Mouse (Mus musculus): ENCODE measurements around the gene Htra2. TPM values are rescaled to one million over a fixed set of nuclear protein-coding genes. Genes with fewer than 3 reads are reported as not detected.

Gene Htra2
- polyA plus RNA-seq, 1 experiment from 2014 or later, result 63.2 TPM

DNA sequence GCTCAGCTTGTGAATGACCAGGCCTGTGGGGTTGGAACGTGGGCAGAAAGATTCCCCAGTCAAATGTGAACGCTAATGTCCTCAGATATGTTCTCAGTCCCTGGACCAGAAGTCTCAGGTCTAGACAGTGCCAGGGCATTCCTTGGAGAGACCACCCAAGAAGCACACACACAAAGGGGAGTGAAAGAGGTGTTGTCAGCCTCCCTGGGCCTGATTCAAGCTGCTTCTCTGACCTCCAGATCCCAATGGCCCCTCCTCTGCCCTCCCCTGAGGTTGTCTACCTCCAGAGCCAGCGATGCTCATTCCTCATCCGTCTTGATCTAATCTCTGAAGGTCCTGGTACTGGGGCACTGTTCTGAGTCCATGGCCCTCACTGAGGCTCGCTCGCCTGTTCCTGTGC is 11.5 kb downstream of the Htra2 start:
- Histone ChIP-seq H3K36me3 (no peaks in the 10 kb centered on the region), H3K27me3 (no peaks in the 10 kb centered on the region), H3K4me3 (no peak overlapping the region), H3K4me2 (replicated peaks) (no peak overlapping the region), H3K4me1 (peaks cover 4% of the 10 kb centered on the region), H3K9ac (replicated peaks) (no peak overlapping the region), H3K9me3 (no peaks in the 10 kb centered on the region), H3K27ac (replicated peaks) (no peak overlapping the region)
- no peak for ATAC-seq (ENCODE audit: low FRiP score, low read depth)
- 77% methylated on average over 6 of the region's 6 CpGs for WGBS

DNA sequence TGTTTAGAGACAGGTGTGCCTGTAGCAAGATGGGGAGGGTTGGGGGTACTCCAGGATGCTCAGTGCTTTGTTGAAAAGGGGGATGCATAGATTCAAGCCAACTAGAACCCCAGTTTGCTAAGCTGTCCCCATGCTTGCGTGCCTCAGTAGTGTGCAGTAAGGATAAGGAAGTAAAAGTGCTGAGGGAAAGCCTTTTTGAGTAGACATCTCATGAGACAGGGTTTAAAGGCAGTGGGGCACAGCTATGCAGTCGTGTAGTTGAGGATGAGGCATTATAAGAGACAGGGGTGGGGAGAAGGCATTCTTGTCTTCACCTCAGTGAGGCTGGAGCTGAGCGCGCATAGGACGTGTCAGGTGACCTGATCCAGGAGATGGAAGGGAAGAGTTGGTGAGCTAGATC is 14.5 kb downstream of the Htra2 start:
- ATAC-seq (ENCODE audit: low FRiP score, low read depth), result no peak
- 79% methylated on average over 5 of the region's 5 CpGs for WGBS

DNA sequence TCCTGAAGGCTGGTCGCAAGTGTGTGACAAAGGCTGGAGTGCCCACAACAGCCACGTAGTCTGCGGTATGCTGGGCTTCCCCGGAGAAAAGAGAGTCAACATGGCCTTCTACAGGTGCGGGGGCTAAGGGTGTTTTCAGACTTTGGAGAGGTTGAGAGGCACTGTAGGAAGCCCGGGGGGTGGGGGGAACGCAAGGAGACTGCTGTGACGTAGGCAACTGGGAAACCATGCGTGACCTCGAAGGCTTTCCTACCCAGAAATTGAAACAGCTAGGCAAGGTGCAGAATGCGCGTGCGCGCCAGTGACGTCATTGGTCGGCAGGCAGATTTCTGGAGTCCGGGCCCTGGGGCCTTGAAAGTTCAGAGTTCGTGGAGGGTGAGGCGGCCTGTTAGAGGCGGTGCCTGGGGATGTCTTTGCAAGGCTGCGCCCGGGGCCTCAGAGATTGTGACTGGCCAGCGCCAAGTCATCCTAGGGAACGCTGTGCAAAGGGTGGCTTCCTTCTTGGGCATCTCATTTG is 16.5 kb downstream of the Htra2 start:
- Histone ChIP-seq H3K9ac (replicated peaks) (no peak overlapping the region; the same call in 1 of the 2 replicates), H3K4me2 (replicated peaks) (peak overlapping the region; percentile 59), H3K4me3 (peak overlapping the region; percentile 22), H3K4me1 (peaks cover 19% of the 10 kb centered on the region), H3K27me3 (peaks cover 32% of the 10 kb centered on the region), H3K36me3 (no peaks in the 10 kb centered on the region), H3K27ac (replicated peaks) (no peak overlapping the region), H3K9me3 (no peaks in the 10 kb centered on the region)
- ATAC-seq (ENCODE audit: low FRiP score, low read depth), result peak; percentile 31; the same call in 1 of the 2 replicates
- WGBS, result 7% methylated on average over 24 of the region's 24 CpGs

More for the DNA sequence above, 14.5 kb downstream of the Htra2 start:
- Histone ChIP-seq H3K9ac (replicated peaks) (no peak overlapping the region), H3K36me3 (no peaks in the 10 kb centered on the region), H3K4me2 (replicated peaks) (no peak overlapping the region), H3K27me3 (peaks cover 21% of the 10 kb centered on the region), H3K27ac (replicated peaks) (no peak overlapping the region), H3K9me3 (no peaks in the 10 kb centered on the region), H3K4me1 (peaks cover 8% of the 10 kb centered on the region), H3K4me3 (no peak overlapping the region)

DNA sequence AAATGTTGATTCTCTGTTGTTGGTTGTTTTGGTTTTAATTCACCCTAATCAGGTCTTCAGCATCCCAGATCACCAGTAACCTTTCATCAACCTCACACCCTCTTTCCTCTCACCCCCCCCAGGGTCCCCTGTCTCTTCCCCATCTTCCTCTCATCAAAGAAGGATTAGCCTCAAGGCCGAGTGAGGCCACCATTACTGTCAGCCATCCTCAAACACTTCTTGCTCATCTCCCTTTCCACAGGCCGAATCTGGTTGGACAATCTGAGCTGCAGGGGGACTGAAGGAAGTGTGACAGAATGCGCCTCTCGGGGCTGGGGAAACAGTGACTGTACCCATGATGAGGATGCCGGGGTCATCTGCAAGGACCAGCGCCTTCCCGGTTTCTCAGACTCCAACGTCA is 17.9 kb downstream of the Htra2 start:
- Histone ChIP-seq H3K27ac (replicated peaks) (no peak overlapping the region), H3K4me2 (replicated peaks) (no peak overlapping the region), H3K36me3 (no peaks in the 10 kb centered on the region), H3K9ac (replicated peaks) (no peak overlapping the region), H3K27me3 (peaks cover 41% of the 10 kb centered on the region), H3K4me3 (no peak overlapping the region), H3K9me3 (no peaks in the 10 kb centered on the region), H3K4me1 (peaks cover 30% of the 10 kb centered on the region)
- no peak for ATAC-seq (ENCODE audit: low FRiP score, low read depth)
- WGBS, result 77% methylated on average over 8 of the region's 8 CpGs

DNA sequence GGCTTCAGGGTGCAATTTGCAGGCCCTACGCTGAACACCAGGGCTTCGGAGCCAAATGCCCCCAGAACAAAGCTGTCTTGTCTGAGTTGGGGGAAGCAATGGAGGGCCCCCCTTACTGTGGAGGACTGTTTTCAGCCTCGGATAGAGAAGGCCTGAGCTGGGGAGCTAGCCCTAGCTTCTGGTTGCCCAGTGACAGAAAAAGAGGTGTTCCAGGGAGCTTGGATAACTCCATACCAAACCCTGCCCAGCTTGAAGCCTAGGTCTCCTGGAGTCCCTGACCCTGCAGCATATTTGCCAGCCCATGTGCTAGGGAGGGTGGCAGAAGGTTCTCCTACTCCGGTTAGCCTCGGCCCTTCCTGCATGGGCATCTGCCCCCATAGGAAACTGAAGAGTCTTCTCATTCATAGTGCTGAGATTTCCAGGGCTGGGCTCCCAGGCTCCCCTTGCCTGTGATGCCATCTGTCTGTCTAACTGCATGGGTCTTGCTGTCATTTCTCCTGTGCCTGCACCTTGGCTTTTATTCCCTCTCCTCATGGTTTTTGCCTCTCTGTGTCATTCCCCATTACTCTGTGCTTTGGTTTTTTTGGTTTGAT is 20.5 kb downstream of the Htra2 start:
- Histone ChIP-seq H3K27me3 (peaks cover 67% of the 10 kb centered on the region), H3K36me3 (no peaks in the 10 kb centered on the region), H3K9ac (replicated peaks) (no peak overlapping the region; the same call in 1 of the 2 replicates), H3K9me3 (no peaks in the 10 kb centered on the region), H3K4me1 (peaks cover 33% of the 10 kb centered on the region), H3K27ac (replicated peaks) (0 out of 2 replicates have a peak overlapping the region, but pooled peaks have one; percentile 1), H3K4me2 (replicated peaks) (peak overlapping the region; percentile 79), H3K4me3 (peak overlapping the region; percentile 56)
- WGBS, result 17% methylated on average over 5 of the region's 5 CpGs
- no peak for ATAC-seq (ENCODE audit: low FRiP score, low read depth)

DNA sequence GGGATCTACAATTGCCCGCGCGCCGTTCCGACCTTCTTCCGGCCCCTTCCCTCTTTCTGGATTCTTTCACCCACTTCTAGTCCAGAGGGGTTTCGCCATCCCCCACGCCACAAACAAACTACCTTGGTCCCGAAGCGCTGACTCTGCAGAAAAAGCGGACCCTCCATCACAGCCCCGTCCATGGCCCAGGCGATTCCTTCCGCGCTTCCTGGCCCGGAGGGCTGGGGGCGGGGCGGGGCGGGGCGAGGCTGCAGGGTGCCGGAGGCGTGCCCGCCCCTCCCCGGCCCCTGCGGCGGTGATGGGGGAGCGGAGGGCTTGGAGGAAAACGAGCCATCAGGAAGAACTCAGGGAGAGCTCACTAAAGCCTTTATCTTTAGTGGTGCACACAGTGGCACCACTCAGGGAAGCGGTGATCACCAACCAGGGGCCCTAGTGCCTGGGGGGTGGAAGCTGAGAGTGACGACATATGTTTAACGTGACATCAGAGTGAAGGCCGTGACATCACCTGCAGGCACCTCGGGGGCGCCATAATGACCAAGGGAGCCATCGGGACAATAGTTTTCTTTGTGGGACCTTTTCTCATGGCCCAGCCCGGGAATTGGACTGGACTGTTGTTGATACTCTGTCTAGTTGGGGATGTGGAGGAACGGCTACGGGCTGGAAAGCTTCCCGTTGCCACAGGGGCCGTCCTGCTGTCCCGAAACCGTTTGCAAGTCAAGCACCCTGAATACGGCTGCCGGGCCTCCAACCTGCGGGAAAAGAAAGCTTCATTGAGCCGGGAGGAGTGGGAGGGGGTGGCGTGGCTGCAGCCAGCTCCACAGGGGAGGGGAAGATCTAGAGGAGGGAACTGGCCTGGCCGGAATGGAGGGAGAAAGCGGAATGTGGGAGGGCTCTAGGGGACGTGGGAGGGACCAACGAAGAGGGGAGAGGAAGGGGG is 21.6 kb downstream of the Htra2 start, which contains the start of the genes Dok1 and Loxl3:
Dok1 (minus strand) TSS at position 223 of the 937 bp plus-strand sequence.
Loxl3 (plus strand) TSS at position 925 of the 937 bp plus-strand sequence.
- Histone ChIP-seq H3K9me3 (no peaks in the 10 kb centered on the region), H3K36me3 (no peaks in the 10 kb centered on the region), H3K27me3 (peaks cover 77% of the 10 kb centered on the region), H3K4me3 (peak within 1 kb of the TSS; percentile 56), H3K9ac (replicated peaks) (peak within 1 kb of the TSS; percentile 56), H3K4me1 (peaks cover 29% of the 10 kb centered on the region), H3K4me2 (replicated peaks) (peak within 1 kb of the TSS; percentile 79), H3K27ac (replicated peaks) (peak within 1 kb of the TSS; percentile 64; the same call in 1 of the 2 replicates)
- peak; percentile 74 for ATAC-seq (ENCODE audit: low FRiP score, low read depth)
- under 1% methylated on average over 51 of the region's 51 CpGs for WGBS

DNA sequence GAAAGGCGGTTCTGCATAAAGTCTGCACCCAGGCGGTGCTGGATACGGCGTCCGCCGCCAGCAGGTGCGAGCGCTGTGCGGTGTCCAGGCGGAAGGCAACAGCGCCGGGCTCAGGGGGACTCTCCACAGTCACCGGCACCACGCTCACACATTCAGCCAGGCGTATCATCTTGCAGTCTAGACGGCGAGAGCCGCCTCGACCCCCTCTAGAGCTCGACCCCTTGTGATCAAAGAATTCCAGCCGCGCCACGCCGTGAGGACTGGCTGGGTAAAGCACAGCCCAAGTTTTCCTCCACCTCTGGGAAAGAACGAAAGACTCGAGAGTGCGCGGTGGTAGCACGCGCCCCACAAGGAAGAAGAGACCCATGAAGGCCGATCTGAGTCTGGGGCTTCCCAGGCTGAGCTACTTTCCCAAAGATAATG is 22.3 kb downstream of the Htra2 start:
- Histone ChIP-seq H3K9ac (replicated peaks) (peak overlapping the region; percentile 56), H3K27me3 (peaks cover 81% of the 10 kb centered on the region), H3K4me3 (peak overlapping the region; percentile 56), H3K27ac (replicated peaks) (no peak overlapping the region; the same call in 1 of the 2 replicates), H3K36me3 (no peaks in the 10 kb centered on the region), H3K9me3 (no peaks in the 10 kb centered on the region), H3K4me1 (peaks cover 25% of the 10 kb centered on the region), H3K4me2 (replicated peaks) (peak overlapping the region; percentile 79)
- WGBS, result under 1% methylated on average over 31 of the region's 31 CpGs
- peak; percentile 55 for ATAC-seq (ENCODE audit: low FRiP score, low read depth)

DNA sequence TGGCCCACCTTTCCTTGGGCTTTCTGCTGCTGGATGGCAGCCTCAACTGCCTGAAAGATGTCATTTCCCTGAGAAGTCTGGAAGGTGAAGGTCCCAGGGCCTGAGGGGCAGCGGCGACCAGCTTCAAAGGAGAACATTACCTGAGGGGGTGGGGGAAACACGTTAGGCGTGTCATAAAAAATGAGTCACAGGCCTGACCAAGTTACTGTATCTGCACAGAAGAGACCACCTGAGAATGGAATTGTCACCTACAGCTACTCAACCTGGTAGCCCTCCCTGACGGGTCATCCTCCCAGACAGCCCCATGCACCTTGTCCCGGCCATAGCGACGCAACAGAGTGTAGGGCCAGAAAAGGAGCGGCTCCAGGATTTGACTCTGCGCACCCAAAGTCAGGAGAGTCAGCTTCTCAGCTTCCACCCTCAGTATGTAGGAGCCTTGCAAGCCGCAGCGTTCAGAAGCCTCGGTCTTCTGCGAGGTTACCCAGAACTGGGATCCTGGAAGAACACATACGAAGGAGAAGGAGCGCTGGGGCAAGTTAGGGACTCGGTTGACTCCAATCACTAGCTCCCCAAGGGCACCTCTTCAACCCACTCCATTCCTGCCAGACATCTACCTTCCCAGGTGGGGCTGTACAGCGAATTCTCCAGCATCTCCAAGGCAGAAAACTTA is 23.0 kb downstream of the Htra2 start:
- Histone ChIP-seq H3K4me3 (peak overlapping the region; percentile 56), H3K36me3 (no peaks in the 10 kb centered on the region), H3K9me3 (no peaks in the 10 kb centered on the region), H3K4me2 (replicated peaks) (peak overlapping the region; percentile 79), H3K27me3 (peaks cover 80% of the 10 kb centered on the region), H3K9ac (replicated peaks) (peak overlapping the region; percentile 56; the same call in 1 of the 2 replicates), H3K4me1 (peaks cover 25% of the 10 kb centered on the region), H3K27ac (replicated peaks) (no peak overlapping the region)
- ATAC-seq (ENCODE audit: low FRiP score, low read depth), result no peak
- WGBS, result 16% methylated on average over 18 of the region's 18 CpGs

DNA sequence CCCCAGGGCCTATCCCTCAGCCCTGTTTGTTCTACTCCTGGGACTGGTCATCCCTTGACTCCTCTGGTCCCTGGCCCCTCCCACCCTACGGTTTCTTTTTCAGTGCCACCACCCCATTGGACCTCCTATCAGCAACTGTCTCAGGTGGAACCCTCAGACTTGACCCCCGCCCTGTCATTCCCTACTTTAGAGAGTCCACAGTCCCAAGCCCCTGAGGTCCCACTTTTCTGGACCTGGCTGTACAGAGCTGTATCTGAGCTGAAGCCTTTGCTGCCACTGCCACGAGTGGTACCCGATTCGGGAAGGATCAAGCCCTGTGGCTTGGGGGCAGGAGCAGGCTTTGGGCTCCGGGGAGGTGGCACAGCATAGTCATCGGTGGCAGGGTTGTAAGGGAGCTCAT is 24.0 kb downstream of the Htra2 start:
- H3K4me2 ChIP-seq (replicated peaks), result no peak overlapping the region
- H3K9me3 ChIP-seq, result no peaks in the 10 kb centered on the region
- no peak overlapping the region for H3K4me3 ChIP-seq
- H3K9ac ChIP-seq (replicated peaks), result no peak overlapping the region
- ATAC-seq (ENCODE audit: low FRiP score, low read depth), result no peak
- WGBS, result 49% methylated on average over 7 of the region's 7 CpGs
- H3K4me1 ChIP-seq, result peaks cover 25% of the 10 kb centered on the region
- H3K27ac ChIP-seq (replicated peaks), result no peak overlapping the region
- no peaks in the 10 kb centered on the region for H3K36me3 ChIP-seq
- peaks cover 72% of the 10 kb centered on the region for H3K27me3 ChIP-seq

DNA sequence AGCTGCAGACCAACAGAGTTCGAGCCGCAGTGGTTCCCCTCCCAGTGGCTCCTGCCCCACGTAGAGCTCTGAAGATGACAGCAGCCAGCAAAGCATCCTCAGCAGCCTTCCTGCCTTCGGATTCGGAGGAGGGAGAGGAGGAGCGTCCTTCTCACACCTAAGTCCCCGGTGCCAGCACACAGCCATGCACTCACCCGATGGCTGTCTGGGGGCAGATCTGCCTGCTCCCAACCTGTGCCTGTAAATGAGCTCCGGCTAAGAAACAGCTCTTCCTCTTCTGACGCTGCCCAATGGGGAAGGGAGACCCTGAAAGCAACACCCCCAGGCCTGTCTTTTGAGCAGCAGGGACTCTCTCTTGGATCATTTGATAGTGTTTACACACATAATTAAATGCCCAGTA is 25.3 kb downstream of the Htra2 start:
- H3K27me3 ChIP-seq, result peaks cover 62% of the 10 kb centered on the region
- 11% methylated on average over 10 of the region's 10 CpGs for WGBS

DNA sequence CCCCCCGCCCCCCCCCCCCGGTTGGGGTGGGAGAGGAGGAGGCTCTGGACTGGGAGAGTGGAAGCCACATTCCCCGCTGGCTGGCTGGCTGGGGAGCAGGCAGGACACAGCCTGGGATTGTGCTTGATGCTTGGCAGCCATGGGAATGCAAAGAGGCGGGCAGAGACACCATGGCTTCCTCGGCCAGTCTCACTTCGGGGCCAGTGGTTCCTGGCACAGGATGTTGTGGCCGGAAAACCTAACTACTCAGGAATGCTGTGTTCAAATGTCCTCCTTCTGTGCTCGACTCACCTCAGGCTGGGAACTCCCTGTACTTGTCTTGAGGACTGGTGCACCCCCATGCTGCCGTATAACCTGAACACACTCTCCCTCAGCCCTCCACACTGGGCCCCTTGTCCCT is 27.4 kb downstream of the Htra2 start:
- H3K4me2 ChIP-seq (replicated peaks), result no peak overlapping the region
- 55% methylated on average over 8 of the region's 9 CpGs for WGBS
- H3K4me1 ChIP-seq, result peaks cover 7% of the 10 kb centered on the region; the same call in 1 of the 2 replicates
- H3K9me3 ChIP-seq, result no peaks in the 10 kb centered on the region
- H3K9ac ChIP-seq (replicated peaks), result no peak overlapping the region
- no peak overlapping the region for H3K4me3 ChIP-seq
- no peaks in the 10 kb centered on the region for H3K36me3 ChIP-seq
- H3K27ac ChIP-seq (replicated peaks), result no peak overlapping the region
- H3K27me3 ChIP-seq, result peaks cover 61% of the 10 kb centered on the region
- no peak for ATAC-seq (ENCODE audit: low FRiP score, low read depth)

More for the DNA sequence above, 25.3 kb downstream of the Htra2 start:
- no peak overlapping the region for H3K4me2 ChIP-seq (replicated peaks)
- ATAC-seq (ENCODE audit: low FRiP score, low read depth), result no peak
- no peaks in the 10 kb centered on the region for H3K9me3 ChIP-seq
- H3K4me3 ChIP-seq, result no peak overlapping the region
- peaks cover 25% of the 10 kb centered on the region for H3K4me1 ChIP-seq
- H3K9ac ChIP-seq (replicated peaks), result no peak overlapping the region
- H3K27ac ChIP-seq (replicated peaks), result no peak overlapping the region
- H3K36me3 ChIP-seq, result no peaks in the 10 kb centered on the region
